Mouse (Mus musculus): ENCODE measurements at regions not wholly inside any gene's neighbourhood (a gene's known extent, or its start where the extent isn't known, plus 50 kb on each side); places are given as distances from the start of the nearest gene placed in this dataset.

GRCm38 (mm10) chr10:112863808-112864207 is 65.0 kb downstream of the Atxn7l3b start:
- intact Hi-C loops (cut with DNase I), result no loop called here
- DNase-seq (ENCODE audit: extremely low spot score in 1 of 2, low spot score in 2 of 2), result no peak

- intact Hi-C loops (cut with DNase I), result no loop called here
- DNase-seq (ENCODE audit: extremely low spot score in 1 of 2, low spot score in 2 of 2), result no peak
Observed at GRCm38 (mm10) chr10:112863375-112863774, 65.4 kb downstream of the Atxn7l3b start.

DNA sequence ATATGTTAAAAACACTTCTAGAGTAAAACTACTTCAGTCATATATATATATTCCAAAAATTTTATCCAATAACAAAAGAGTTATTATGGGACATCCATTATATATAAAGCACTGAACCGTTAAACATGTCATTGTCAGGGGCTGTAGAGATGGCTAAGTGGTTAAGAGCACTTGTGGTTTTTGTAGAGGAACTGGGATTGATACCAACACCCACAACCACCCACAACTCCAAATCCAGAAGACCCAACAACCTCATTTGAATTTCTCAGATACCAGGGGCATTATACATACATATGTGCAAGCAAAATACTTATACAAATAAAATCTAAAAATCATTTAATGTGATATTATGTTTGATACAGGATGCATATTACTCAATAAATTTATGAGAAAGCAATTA is 76.8 kb downstream of the Atxn7l3b start:
- no peak for DNase-seq (ENCODE audit: extremely low spot score in 1 of 2, low spot score in 2 of 2)
- intact Hi-C loops (cut with DNase I), result no loop called here

DNA sequence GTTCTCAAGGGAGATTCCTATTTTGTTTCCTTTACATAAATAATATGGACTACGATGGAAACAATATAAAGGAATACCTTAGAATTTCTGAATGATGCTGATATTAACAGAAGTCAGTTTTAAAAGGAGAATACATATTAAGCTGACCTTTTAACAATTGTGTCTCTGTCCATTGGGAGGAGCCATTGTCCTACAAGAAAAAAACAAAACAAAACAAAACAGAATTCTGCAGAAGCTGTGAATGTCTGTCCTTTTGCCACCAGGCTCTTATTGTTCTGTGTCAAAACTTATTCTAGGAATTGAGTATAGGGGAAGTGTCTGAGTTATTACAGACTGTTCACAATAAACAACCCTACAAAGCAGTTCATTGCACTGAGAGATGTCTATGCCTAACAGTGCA is 82.6 kb downstream of the Atxn7l3b start:
- no peak for DNase-seq (ENCODE audit: extremely low spot score in 1 of 2, low spot score in 2 of 2)
- intact Hi-C loops (cut with DNase I), result no loop called here

GRCm38 (mm10) chr10:112837400-112838035 is 91.3 kb downstream of the Atxn7l3b start:
- no peak for DNase-seq (ENCODE audit: extremely low spot score in 1 of 2, low spot score in 2 of 2)
- intact Hi-C loops (cut with DNase I), result no loop called here

- DNase-seq (ENCODE audit: extremely low spot score in 1 of 2, low spot score in 2 of 2), result no peak
- intact Hi-C loops (cut with DNase I), result no loop called here
Observed at GRCm38 (mm10) chr10:112835970-112836369, 92.8 kb downstream of the Atxn7l3b start.

GRCm38 (mm10) chr10:112835508-112835907 is 93.3 kb downstream of the Atxn7l3b start:
- intact Hi-C loops (cut with DNase I), result no loop called here
- no peak for DNase-seq (ENCODE audit: extremely low spot score in 1 of 2, low spot score in 2 of 2)

- intact Hi-C loops (cut with DNase I), result no loop called here
- no peak for DNase-seq (ENCODE audit: extremely low spot score in 1 of 2, low spot score in 2 of 2)
Observed at GRCm38 (mm10) chr10:112810181-112810580, 118.6 kb downstream of the Atxn7l3b start.

GRCm38 (mm10) chr10:112803557-112803956 is 125.2 kb downstream of the Atxn7l3b start:
- intact Hi-C loops (cut with DNase I), result no loop called here
- DNase-seq (ENCODE audit: extremely low spot score in 1 of 2, low spot score in 2 of 2), result peak in 1 of 2 experiments; percentile 9

- peak; percentile 18 to 42 for DNase-seq (ENCODE audit: extremely low spot score in 1 of 2, low spot score in 2 of 2)
- intact Hi-C loops (cut with DNase I), result no loop called here
Observed at GRCm38 (mm10) chr10:112801560-112801959, 127.2 kb downstream of the Atxn7l3b start.

DNA sequence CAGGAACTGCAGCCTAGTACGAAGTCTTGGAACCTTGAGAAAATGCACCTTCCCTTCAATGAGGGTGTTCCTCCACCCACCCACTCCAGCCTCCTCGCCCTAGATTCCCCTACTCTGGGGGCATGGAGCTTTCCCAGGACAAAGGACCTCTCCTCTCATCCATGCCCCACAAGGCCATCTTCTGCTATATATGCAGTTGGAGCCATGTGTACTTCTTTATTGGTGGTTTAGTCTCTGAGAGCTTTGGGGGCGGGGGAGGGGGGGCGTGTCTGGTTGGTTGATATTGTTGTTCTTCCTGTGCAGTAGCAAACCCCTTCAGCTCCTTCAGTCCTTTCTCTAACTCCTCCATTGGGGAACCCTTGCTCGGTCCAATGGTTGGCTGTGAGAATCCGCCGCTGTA is 130.2 kb downstream of the Atxn7l3b start:
- no peak for DNase-seq (ENCODE audit: extremely low spot score in 1 of 2, low spot score in 2 of 2)
- intact Hi-C loops (cut with DNase I), result loop anchor here (2.0 kb wide), 1 partner anchor 596 kb away; no protein-coding TSS in a partner anchor

DNA sequence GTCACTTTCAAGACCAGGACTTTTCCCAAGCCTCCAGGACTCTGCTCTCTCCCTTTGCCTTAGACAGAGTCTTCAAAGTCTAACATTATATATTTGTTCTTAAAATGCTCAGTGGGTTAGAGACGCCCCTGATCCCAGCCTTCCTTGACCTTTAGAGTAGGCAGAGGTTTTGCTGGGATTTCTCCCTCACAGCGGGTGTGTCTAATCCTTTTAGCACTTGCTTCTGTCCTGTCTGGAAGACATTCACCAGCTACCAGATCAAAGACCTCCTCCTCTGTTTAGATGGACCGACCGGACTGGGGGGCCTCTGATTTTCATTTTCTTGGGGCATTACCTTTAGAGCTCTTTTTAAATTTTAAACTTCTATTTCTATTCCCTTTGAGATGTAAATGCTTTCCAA is 130.7 kb downstream of the Atxn7l3b start:
- DNase-seq (ENCODE audit: extremely low spot score in 1 of 2, low spot score in 2 of 2), result no peak
- intact Hi-C loops (cut with DNase I), result loop anchor here (2.0 kb wide), 1 partner anchor 595 kb away; no protein-coding TSS in a partner anchor

GRCm38 (mm10) chr10:112795938-112796337 is 132.9 kb downstream of the Atxn7l3b start:
- intact Hi-C loops (cut with DNase I), result no loop called here
- no peak for DNase-seq (ENCODE audit: extremely low spot score in 1 of 2, low spot score in 2 of 2)

DNA sequence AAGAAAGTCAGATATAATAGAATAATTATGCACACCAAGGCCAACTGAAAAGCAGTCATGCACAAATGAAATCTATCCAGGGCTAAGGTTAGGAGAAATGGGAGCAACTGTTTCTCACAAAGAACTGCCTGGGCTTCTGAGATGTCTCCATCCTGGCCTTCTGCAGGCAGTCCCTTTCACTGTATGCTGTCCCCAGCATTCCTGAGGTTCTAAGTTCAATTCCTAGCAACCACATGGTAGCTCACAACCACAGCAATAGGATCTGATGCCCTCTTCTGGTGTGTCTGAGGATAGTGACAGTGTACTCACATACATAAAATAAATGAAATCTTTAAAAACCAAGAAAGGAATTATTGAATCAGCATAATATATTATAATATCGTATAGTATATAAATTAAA is 133.3 kb downstream of the Atxn7l3b start:
- DNase-seq (ENCODE audit: extremely low spot score in 1 of 2, low spot score in 2 of 2), result no peak
- intact Hi-C loops (cut with DNase I), result no loop called here

- no peak for DNase-seq (ENCODE audit: extremely low spot score in 1 of 2, low spot score in 2 of 2)
- intact Hi-C loops (cut with DNase I), result no loop called here
Observed at GRCm38 (mm10) chr10:112788236-112788635, 140.6 kb downstream of the Atxn7l3b start.

GRCm38 (mm10) chr10:112774262-112774661 is 154.5 kb downstream of the Atxn7l3b start:
- DNase-seq (ENCODE audit: extremely low spot score in 1 of 2, low spot score in 2 of 2), result no peak
- intact Hi-C loops (cut with DNase I), result no loop called here

- peak in 1 of 2 experiments; percentile 37 for DNase-seq (ENCODE audit: extremely low spot score in 1 of 2, low spot score in 2 of 2)
- intact Hi-C loops (cut with DNase I), result loop anchor here (1.0 kb wide), 1 partner anchor 542 kb away; no protein-coding TSS in a partner anchor
Observed at GRCm38 (mm10) chr10:112746683-112747082, 182.1 kb downstream of the Atxn7l3b start.

DNA sequence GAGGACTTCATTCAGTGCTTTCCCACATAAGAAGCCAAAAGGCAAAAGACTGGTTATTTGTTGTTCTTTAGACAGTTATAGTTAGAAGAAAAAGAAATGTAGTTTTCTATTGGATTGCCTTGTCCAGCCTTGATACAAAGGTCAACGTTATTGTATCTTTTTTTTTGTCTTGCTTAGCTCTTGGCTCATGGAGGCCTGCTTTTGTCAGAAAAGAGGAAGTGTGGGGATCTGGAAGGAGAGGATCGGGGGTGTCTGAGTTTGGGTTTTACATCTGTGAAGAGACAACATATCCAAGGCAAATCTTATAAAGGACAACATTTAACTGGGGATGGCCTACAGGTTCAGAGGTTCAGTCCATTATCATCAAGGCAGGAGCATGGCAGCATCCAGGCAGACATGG is 185.3 kb downstream of the Atxn7l3b start:
- intact Hi-C loops (cut with DNase I), result no loop called here
- DNase-seq (ENCODE audit: extremely low spot score in 1 of 2, low spot score in 2 of 2), result no peak

DNA sequence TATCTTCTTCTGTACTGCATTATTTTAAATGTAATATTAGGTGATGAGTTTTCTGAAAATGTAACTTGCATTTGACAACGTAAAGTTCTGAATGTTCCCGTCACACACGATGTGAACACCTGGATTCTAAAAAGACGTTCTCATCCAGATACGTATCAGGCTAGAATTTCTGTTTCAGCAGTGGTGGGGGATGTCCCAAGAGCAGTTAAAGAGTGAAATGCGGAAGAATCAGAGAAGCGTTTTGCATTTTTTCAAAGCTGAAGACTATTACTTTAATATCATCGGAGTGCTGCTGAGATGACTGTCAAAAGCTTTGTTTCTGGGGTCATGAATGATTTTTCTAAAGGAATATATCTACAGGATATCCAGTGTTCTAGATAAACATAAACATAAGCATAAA is 186.7 kb downstream of the Atxn7l3b start:
- DNase-seq (ENCODE audit: extremely low spot score in 1 of 2, low spot score in 2 of 2), result no peak
- intact Hi-C loops (cut with DNase I), result no loop called here
